Mouse (Mus musculus) intestine, postnatal 0 days (tissue): Measurements from ENCODE around the gene Rsph3a. TPM values are rescaled to one million over a fixed set of nuclear protein-coding genes. Genes with fewer than 3 reads are reported as not detected.
"Not testable (repeated sequence)": the region's sequence is repeated elsewhere in the genome, so short reads cannot be mapped to it uniquely, and the experiment has no call there.

ENCODE experiments used
- ATAC-seq: fragments of 200-750 bp; cut with Nextera tagmentation; 2 replicates; pipeline ENCODE4 v1.8.0; 2017; ENCODE audit warnings: mild to moderate bottlenecking, moderate TSS enrichment, moderate library complexity
- H3K27ac ChIP-seq: fragments of 300-500 bp; sonication (generic); 2 replicates; pipeline ENCODE4 v1.5.1; 2014; ENCODE audit warnings: mild to moderate bottlenecking, low read depth, low read length, moderate library complexity
- H3K27me3 ChIP-seq: fragments of 300-500 bp; sonication (generic); replicated peaks from 2 replicates; pipeline ENCODE4 v1.6.1; 2014; ENCODE audit warnings: low read length, mixed read lengths; ENCODE audit not compliant: control insufficient read depth, insufficient read depth
- H3K36me3 ChIP-seq: fragments of 300-500 bp; sonication (generic); 2 replicates; pipeline ENCODE4 v1.6.1; 2014; ENCODE audit warnings: mild to moderate bottlenecking, moderate library complexity; ENCODE audit not compliant: control insufficient read depth, insufficient read depth
- H3K4me1 ChIP-seq: fragments of 300-500 bp; sonication (generic); replicated peaks from 2 replicates; pipeline ENCODE4 v1.6.1; 2014; ENCODE audit warnings: antibody characterized with exemption, low read length, mixed read lengths; ENCODE audit not compliant: control insufficient read depth, insufficient read depth
- H3K4me2 ChIP-seq: fragments of 300-500 bp; sonication (generic); replicated peaks from 2 replicates; pipeline ENCODE4 v1.6.1; 2014; ENCODE audit warnings: low read depth, mild to moderate bottlenecking, moderate library complexity
- H3K4me3 ChIP-seq: fragments of 300-500 bp; sonication (generic); 2 replicates; pipeline ENCODE4 v1.5.1; 2014; ENCODE audit warnings: low read depth, low read length
- H3K9ac ChIP-seq: fragments of 300-500 bp; sonication (generic); 2 replicates; pipeline ENCODE4 v1.6.1; 2014; ENCODE audit warnings: mild to moderate bottlenecking, low read depth, low read length
- H3K9me3 ChIP-seq: fragments of 300-500 bp; sonication (generic); 2 replicates; pipeline ENCODE4 v1.6.1; 2016; ENCODE audit warnings: mixed run types; ENCODE audit not compliant: control insufficient read depth
- CTCF ChIP-seq: sonication (generic); IDR thresholded peaks from 2 replicates; pipeline ENCODE4 v1.5.1; 2016; ENCODE audit warnings: low read depth, mild to moderate bottlenecking, control low read depth, antibody characterized with exemption, moderate library complexity
- WGBS: fragments of 180-500 bp; shearing (Covaris S2); extraction: QIAGEN DNeasy Blood & Tissue Kit; methylation state at CpG from one replicate; pipeline ENCODE4 v1.1.7; 2014; 5-methylcytosine and 5-hydroxymethylcytosine counted together
- polyA plus RNA-seq: library from polyadenylated mRNA; unstranded; fragments of >200 nt; fragmentation: Nextera tagmentation; extraction: Ambion mirVana; gene quantifications from 2 replicates; pipeline ENCODE4 v1.2.1, GENCODE M21; 2015

The Rsph3a gene
- polyA plus RNA-seq: 36.5 and 38.4 TPM in 2 replicates

DNA sequence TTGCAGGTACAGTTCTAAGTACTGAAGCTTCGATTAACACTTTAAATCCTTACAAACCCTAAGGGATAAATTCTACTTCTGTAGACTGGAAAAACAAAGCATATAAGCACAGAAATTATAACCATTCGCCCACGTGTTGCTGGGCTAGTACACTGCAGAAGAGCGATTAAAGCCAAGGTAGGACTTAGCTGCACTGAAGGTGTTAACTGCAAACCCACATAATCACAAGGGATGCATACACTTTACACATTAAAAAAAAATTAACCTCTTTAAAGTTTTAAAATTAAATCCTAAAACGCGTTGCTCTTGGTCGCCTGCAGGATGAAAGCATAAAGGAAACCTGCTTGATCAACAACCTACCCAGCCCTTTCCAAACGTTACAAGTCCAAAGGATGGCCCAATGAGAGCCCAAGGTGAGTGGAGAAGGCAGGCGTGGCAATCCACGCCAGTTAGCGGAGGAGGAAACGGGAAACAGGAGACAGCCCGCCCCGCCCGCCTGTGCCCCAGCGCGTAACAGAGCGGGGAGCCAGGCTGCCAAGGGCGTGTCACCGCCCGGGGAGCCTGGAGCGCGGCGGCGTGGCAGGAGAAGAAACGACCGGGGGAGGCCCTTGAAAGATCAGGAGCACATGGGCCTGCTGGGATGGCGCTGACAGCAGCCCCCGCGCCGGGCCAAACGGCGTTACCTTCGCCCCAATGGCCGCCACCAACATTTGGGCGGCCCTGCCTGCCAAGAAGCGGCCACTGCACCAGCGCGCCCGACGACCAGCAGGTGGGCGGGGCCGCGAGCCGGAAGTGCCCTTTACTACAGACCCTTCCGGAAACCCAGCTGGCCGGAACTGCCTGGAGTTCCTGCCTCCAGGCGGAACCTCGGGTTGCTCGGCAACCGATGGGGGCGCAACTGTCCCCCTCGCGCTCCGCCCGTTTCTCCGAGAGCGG, at the start of gene Rsph3a:
TSS of gene Rsph3a (plus strand) at position 498 of the 936 bp plus-strand sequence.
- not testable (repeated sequence) for H3K9me3 ChIP-seq, H3K36me3 ChIP-seq, H3K27me3 ChIP-seq, H3K4me1 ChIP-seq
- Histone ChIP-seq H3K4me2 (peak within 1 kb of the TSS; percentile 58), H3K4me3 (peak within 1 kb of the TSS; percentile 56), H3K27ac (peak within 1 kb of the TSS; percentile 91), H3K9ac (peak within 1 kb of the TSS; percentile 62)
- peak; percentile 22 for TF ChIP-seq CTCF
- 2% methylated on average over 51 of the region's 58 CpGs for WGBS
- peak; percentile 98 for ATAC-seq

DNA sequence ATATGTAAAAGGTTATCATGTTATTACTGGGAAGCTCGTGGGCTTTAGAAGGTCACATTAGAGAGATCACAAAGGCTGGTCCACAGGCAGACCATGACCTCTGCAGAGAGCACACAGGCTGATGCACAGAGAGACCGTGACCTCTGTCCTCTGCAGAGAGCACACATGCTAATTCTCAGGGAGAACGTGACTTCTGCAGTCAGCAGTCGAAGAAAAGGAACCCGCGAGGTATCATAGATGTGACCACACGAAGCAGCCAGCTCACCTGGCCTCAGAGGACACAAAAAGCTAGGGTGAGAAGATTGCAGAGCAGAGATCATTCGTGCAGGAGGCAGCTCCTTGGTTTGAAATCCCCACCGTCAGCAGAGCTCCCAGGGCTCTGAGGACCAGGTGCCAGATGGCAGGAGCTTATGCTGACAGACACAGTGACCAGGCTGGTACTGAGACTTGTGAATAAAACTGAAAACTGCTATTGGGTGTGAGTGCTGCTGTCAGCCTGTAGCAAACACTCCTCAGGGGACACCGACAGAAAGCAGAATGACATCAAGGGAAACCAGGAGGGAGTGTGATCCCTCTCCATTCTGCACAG, 49.3 kb upstream of the Rsph3a start:
- TF ChIP-seq CTCF: no peak
- Histone ChIP-seq H3K36me3 (no peaks in the 10 kb centered on the region), H3K27me3 (no peaks in the 10 kb centered on the region), H3K27ac (no peak overlapping the region), H3K4me2 (no peak overlapping the region), H3K4me1 (no peaks in the 10 kb centered on the region), H3K9me3 (no peaks in the 10 kb centered on the region), H3K4me3 (no peak overlapping the region), H3K9ac (no peak overlapping the region)
- WGBS: 60% methylated on average over 10 of the region's 10 CpGs
- ATAC-seq: no peak

DNA sequence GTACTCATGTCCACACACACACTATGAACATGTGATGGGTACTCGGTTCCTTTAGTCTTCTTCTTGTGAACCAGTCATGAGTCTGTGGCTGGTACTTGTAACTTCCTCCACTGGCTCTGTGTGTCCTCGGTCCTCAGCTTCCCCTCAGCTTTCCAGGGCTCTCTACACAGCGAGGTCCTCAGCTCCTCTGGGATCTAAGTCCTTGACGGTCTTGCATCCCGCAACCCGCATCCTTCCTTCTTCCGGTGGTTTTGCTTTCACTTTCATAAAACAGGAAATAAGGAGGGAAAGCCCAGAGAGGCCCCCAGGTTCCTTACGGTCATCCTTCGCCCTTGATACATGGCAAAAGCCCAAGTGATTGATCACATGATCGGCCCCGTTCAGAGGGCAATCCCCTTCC, 48.3 kb upstream of the Rsph3a start:
- no peak for ATAC-seq
- H3K36me3 ChIP-seq: no peaks in the 10 kb centered on the region
- no peak overlapping the region for H3K27ac ChIP-seq
- WGBS: 71% methylated on average over 11 of the region's 11 CpGs
- H3K4me1 ChIP-seq: no peaks in the 10 kb centered on the region
- H3K4me2 ChIP-seq: no peak overlapping the region
- no peak overlapping the region for H3K9ac ChIP-seq
- no peaks in the 10 kb centered on the region for H3K27me3 ChIP-seq
- no peak for TF ChIP-seq CTCF
- no peaks in the 10 kb centered on the region for H3K9me3 ChIP-seq
- H3K4me3 ChIP-seq: no peak overlapping the region

DNA sequence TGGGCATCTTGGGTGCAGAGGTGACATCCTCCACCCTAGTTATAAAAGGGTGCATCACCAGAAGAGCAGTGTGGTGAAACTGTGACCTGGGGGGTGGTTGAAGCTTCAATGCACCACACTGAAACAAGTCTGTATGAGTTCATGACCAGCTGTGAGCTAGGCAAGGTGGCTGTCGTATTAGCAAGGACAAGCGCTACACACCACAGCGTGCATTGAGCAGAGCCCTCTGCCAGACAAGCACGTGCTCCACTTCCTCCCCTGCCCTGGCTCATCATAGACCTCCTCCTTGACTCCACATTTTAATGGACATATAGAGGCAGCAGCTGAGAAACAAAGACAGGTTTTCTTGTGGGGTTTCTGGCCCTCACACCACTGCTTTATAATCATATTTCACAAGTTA, 47.7 kb upstream of the Rsph3a start:
- Histone ChIP-seq H3K9ac (no peak overlapping the region), H3K27ac (no peak overlapping the region), H3K9me3 (no peaks in the 10 kb centered on the region), H3K4me3 (no peak overlapping the region), H3K36me3 (no peaks in the 10 kb centered on the region), H3K4me1 (no peaks in the 10 kb centered on the region), H3K27me3 (no peaks in the 10 kb centered on the region), H3K4me2 (no peak overlapping the region)
- ATAC-seq: no peak
- TF ChIP-seq CTCF: no peak
- 81% methylated on average over 4 of the region's 4 CpGs for WGBS

DNA sequence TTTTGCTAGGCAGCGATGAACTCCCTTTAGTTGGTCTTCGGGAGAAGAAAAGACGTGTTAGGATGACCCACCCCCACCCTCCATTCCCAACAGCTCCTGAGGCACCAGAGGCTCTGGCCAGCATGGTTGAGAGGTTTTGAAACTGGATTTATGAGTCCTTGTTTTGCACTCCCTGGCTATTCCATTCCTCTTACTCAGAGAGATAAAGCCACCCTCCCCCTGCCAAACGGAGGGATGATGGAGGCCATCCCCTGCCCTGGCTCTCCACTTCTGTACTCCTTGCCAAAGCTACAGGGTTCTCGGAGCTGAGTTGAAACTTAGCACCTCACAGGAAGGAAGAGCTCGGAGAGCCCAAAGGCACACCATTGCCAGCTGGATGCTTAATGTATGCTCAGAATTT, 46.2 kb upstream of the Rsph3a start:
- Histone ChIP-seq H3K4me1 (no peaks in the 10 kb centered on the region), H3K36me3 (no peaks in the 10 kb centered on the region), H3K27ac (no peak overlapping the region), H3K9me3 (no peaks in the 10 kb centered on the region), H3K4me2 (no peak overlapping the region), H3K9ac (no peak overlapping the region), H3K4me3 (no peak overlapping the region), H3K27me3 (no peaks in the 10 kb centered on the region)
- no peak for ATAC-seq
- TF ChIP-seq CTCF: no peak
- WGBS: 69% methylated on average over 6 of the region's 6 CpGs

DNA sequence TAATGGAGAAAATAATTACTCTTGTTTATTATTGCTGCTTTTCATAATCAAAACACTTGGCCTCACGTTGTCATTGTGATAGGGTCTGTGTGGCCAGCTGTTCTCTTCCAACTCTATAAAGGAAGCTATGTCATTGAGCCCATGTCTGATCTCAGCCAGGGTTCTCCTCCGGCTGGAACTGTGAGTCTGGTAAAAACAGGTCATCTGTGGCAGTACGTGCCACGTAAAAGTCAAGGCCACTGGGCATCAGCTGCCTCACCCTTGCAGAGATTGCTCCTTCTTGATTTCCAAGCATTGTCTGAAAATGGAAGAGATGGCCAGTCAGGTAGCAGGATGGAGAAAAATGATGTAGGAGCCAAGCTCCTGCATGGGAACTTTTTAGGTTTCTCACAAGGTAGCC, 45.5 kb upstream of the Rsph3a start:
- H3K36me3 ChIP-seq: no peaks in the 10 kb centered on the region
- TF ChIP-seq CTCF: no peak
- H3K27ac ChIP-seq: no peak overlapping the region
- H3K9ac ChIP-seq: no peak overlapping the region
- no peak overlapping the region for H3K4me3 ChIP-seq
- no peaks in the 10 kb centered on the region for H3K27me3 ChIP-seq
- no peaks in the 10 kb centered on the region for H3K9me3 ChIP-seq
- no peaks in the 10 kb centered on the region for H3K4me1 ChIP-seq
- no peak for ATAC-seq
- 76% methylated on average over 4 of the region's 4 CpGs for WGBS
- no peak overlapping the region for H3K4me2 ChIP-seq
